12 mouse cellular contexts compared by ENCODE assay signal in the genomic region with DNA sequence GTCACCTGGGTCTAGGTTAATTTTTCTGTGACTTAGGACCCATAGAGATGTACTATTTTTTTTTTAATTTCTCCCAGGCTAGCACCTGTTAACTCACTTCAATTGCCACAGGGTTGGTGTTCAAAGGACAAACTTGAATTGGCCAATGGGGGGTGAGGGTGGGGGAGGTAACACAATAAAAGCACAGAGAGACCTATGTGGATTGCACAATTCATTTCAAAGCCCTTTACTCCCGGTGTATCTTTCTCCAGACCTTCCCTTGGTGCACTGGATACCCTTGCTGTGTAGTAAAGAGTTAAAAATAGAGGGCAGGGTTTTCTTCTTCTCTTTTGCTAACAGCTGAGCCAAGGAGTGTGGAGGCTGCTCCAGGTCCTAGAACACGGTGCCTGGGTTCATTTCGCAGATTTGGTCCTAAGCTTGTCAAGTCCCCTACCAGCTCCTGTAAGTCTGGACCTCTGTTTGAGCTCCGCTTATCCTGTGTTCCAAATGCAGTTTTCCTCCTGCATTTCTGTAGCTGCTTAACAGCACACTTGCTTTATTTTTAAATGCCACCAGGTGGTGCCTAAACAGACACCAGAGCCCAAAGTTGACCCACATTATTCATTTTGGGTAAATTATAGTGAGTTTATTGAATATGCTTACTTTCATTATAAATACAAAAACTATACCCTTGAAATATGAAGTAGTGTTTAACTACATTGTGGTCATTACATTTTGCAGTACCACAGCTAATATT. TPM values are rescaled to one million over a fixed set of nuclear protein-coding genes. Genes with fewer than 3 reads are reported as not detected.
DNase-seq lines count a peak whose midpoint lies in the region; ATAC-seq and TF ChIP-seq lines count a peak whose summit lies in the region.
"Had no signal": no experiment of that assay in that cellular context is flagged by ENCODE, and none has a peak within 500 bp of the region (broad histone marks: within the 10 kb centered on the region; RNA-seq: fewer than 3 reads in every experiment).

No protein-coding gene starts in this region.

- intact Hi-C loops in heart, postnatal 36 days (cut with DNase I) = no loop called here

- H3K36me3 ChIP-seq in heart, postnatal 0 days (replicated peaks; ENCODE audit: control insufficient read depth, insufficient read depth, low read length) = no peaks in the 10 kb centered on the region
- no peaks in the 10 kb centered on the region for H3K36me3 ChIP-seq in midbrain, embryonic 14.5 days (ENCODE audit: control insufficient read depth, insufficient read depth, low read length)
- no peaks in the 10 kb centered on the region for H3K36me3 ChIP-seq in midbrain, embryonic 15.5 days (replicated peaks)
- H3K36me3 ChIP-seq in stomach, postnatal 0 days (ENCODE audit: control insufficient read depth, insufficient read depth, low read length) = no peaks in the 10 kb centered on the region
- H3K36me3 ChIP-seq: heart, embryonic 13.5 days had no signal

- no peak overlapping the region for H3K9ac ChIP-seq in heart, postnatal 0 days (replicated peaks; ENCODE audit: low read depth, low read length)
- H3K9ac ChIP-seq in midbrain, embryonic 14.5 days (replicated peaks; ENCODE audit: low read length) = no peak overlapping the region
- H3K9ac ChIP-seq in midbrain, embryonic 15.5 days = no peak overlapping the region
- H3K9ac ChIP-seq in stomach, postnatal 0 days (ENCODE audit: low read length) = no peak overlapping the region
- H3K9ac ChIP-seq: heart, embryonic 13.5 days had no signal

- DNase-seq in heart, postnatal 0 days (ENCODE audit: low spot score) = no peak
- DNase-seq in heart, postnatal 36 days = no peak
- peak; percentile 24 for DNase-seq in midbrain, embryonic 14.5 days
- peak; percentile 51 for DNase-seq in brain, adult 2 months (ENCODE audit: low read depth, low spot score)
- no peak for DNase-seq in stomach, postnatal 0 days (ENCODE audit: low spot score)
- no peak for DNase-seq in testis, postnatal 14 days (ENCODE audit: low spot score)
- DNase-seq: adrenal gland, postnatal 14 days; lung, postnatal 10 days; spleen, adult 18-20 months had no signal

- TF ChIP-seq CTCF in heart, postnatal 0 days (IDR thresholded peaks at IDR 0.05; ENCODE audit: low read depth) = peak; percentile 22; the same call in 1 of the 2 replicates
- peak; percentile 52 for TF ChIP-seq CTCF in stomach, postnatal 0 days (IDR thresholded peaks at IDR 0.05; ENCODE audit: low read depth)

- WGBS in heart, postnatal 0 days = 65% methylated on average over 4 of the region's 4 CpGs
- 79% methylated on average over 4 of the region's 4 CpGs for WGBS in midbrain, embryonic 14.5 days
- WGBS in midbrain, embryonic 15.5 days = 71% methylated on average over 4 of the region's 4 CpGs
- WGBS in stomach, postnatal 0 days = 59% methylated on average over 4 of the region's 4 CpGs

- H3K4me1 ChIP-seq in heart, postnatal 0 days (ENCODE audit: control insufficient read depth, insufficient read depth) = no peaks in the 10 kb centered on the region
- H3K4me1 ChIP-seq in midbrain, embryonic 14.5 days (ENCODE audit: control insufficient read depth, insufficient read depth, low read length) = no peaks in the 10 kb centered on the region
- H3K4me1 ChIP-seq in midbrain, embryonic 15.5 days = 0 out of 2 replicates have a peak, but pooled peaks cover 3% of the 10 kb centered on the region
- no peaks in the 10 kb centered on the region for H3K4me1 ChIP-seq in stomach, postnatal 0 days (replicated peaks; ENCODE audit: control insufficient read depth, insufficient read depth)

- H3K4me3 ChIP-seq in heart, postnatal 0 days (ENCODE audit: low read depth, low read length) = no peak overlapping the region
- no peak overlapping the region for H3K4me3 ChIP-seq in midbrain, embryonic 14.5 days (replicated peaks; ENCODE audit: low read depth, low read length)
- H3K4me3 ChIP-seq in midbrain, embryonic 15.5 days = no peak overlapping the region
- no peak overlapping the region for H3K4me3 ChIP-seq in stomach, postnatal 0 days (ENCODE audit: low read depth, low read length)
- H3K4me3 ChIP-seq: heart, embryonic 13.5 days had no signal

- no peak for TF ChIP-seq EP300 in heart, postnatal 0 days (IDR thresholded peaks at IDR 0.05; ENCODE audit: low read depth)
- no peak for TF ChIP-seq EP300 in stomach, postnatal 0 days (optimal IDR thresholded peaks at IDR 0.05)

- ATAC-seq in heart, postnatal 0 days (ENCODE audit: insufficient read depth, low read depth) = no peak
- no peak for ATAC-seq in midbrain, embryonic 14.5 days (ENCODE audit: low FRiP score, low TSS enrichment)
- ATAC-seq in midbrain, embryonic 15.5 days (replicated peaks) = no peak
- no peak for ATAC-seq in stomach, postnatal 0 days (ENCODE audit: low FRiP score, low TSS enrichment)
- ATAC-seq: inflammation-experienced regulatory T-cells, adult 6 months had no signal

- no peaks in the 10 kb centered on the region for H3K9me3 ChIP-seq in heart, postnatal 0 days (replicated peaks; ENCODE audit: control insufficient read depth, low read length)
- no peaks in the 10 kb centered on the region for H3K9me3 ChIP-seq in midbrain, embryonic 14.5 days (ENCODE audit: control insufficient read depth, low read length)
- no peaks in the 10 kb centered on the region for H3K9me3 ChIP-seq in midbrain, embryonic 15.5 days
- H3K9me3 ChIP-seq in stomach, postnatal 0 days (ENCODE audit: control insufficient read depth, low read length) = no peaks in the 10 kb centered on the region
- H3K9me3 ChIP-seq: heart, embryonic 13.5 days had no signal

- no peak overlapping the region for H3K27ac ChIP-seq in heart, postnatal 0 days (ENCODE audit: low read depth)
- H3K27ac ChIP-seq in midbrain, embryonic 14.5 days (replicated peaks; ENCODE audit: low read depth, low read length) = no peak overlapping the region
- H3K27ac ChIP-seq in midbrain, embryonic 15.5 days = no peak overlapping the region
- H3K27ac ChIP-seq in stomach, postnatal 0 days (replicated peaks) = no peak overlapping the region
- H3K27ac ChIP-seq: heart, embryonic 13.5 days had no signal

- no peak overlapping the region for H3K4me2 ChIP-seq in heart, postnatal 0 days (ENCODE audit: low read depth, low read length)
- H3K4me2 ChIP-seq in midbrain, embryonic 14.5 days (ENCODE audit: low read length) = no peak overlapping the region
- no peak overlapping the region for H3K4me2 ChIP-seq in midbrain, embryonic 15.5 days
- no peak overlapping the region for H3K4me2 ChIP-seq in stomach, postnatal 0 days (replicated peaks; ENCODE audit: low read depth)
- H3K4me2 ChIP-seq: heart, embryonic 13.5 days had no signal

- no peaks in the 10 kb centered on the region for H3K27me3 ChIP-seq in heart, postnatal 0 days (ENCODE audit: control insufficient read depth, insufficient read depth, low read length)
- H3K27me3 ChIP-seq in midbrain, embryonic 14.5 days (ENCODE audit: control insufficient read depth, insufficient read depth, low read length) = no peaks in the 10 kb centered on the region
- H3K27me3 ChIP-seq in midbrain, embryonic 15.5 days (replicated peaks) = no peaks in the 10 kb centered on the region
- H3K27me3 ChIP-seq in stomach, postnatal 0 days (ENCODE audit: control insufficient read depth, insufficient read depth, low read length) = no peaks in the 10 kb centered on the region
- H3K27me3 ChIP-seq: heart, embryonic 13.5 days had no signal

RNA-seq across cellular contexts. Expression of a gene that starts 38.9 kb away (rescaled TPM):
- 16.2 and 36.0 TPM in 2 replicates for total RNA-seq in heart, postnatal 0 days (2014; rRNA removed; ENCODE audit: low replicate concordance)
- 8.5 and 10.0 TPM in 2 replicates for polyA plus RNA-seq in heart, postnatal 0 days (2015; fragmentation: Nextera tagmentation; extraction: Ambion mirVana)
- 10 to 100 TPM in 1 of 2 experiments, 1 to 10 TPM in 1; 9.1 to 12.0 TPM for total RNA-seq in heart, postnatal 36 days (2021)
- 84.3 and 88.4 TPM in 2 replicates for polyA plus RNA-seq in midbrain, embryonic 14.5 days (2014; fragmentation: Nextera tagmentation; extraction: Ambion mirVana)
- polyA plus RNA-seq in midbrain, embryonic 15.5 days (2015; fragmentation: Nextera tagmentation; extraction: Ambion mirVana) = 62.4 and 70.7 TPM in 2 replicates
- polyA plus RNA-seq in stomach, postnatal 0 days (2015; fragmentation: Nextera tagmentation; extraction: Ambion mirVana) = 8.0 and 8.6 TPM in 2 replicates

Comparison
In these comparisons a context has a peak if more than half of its experiments do, and no peak if none do; other contexts are left out.
1. DNase-seq: peak in midbrain, embryonic 14.5 days (single experiment) and brain, adult 2 months (single experiment); none in heart, postnatal 0 days (single experiment), heart, postnatal 36 days (0 of 2), stomach, postnatal 0 days (single experiment) and testis, postnatal 14 days (single experiment).